Mouse (Mus musculus): ENCODE results near the gene Acd. TPM values are rescaled to one million over a fixed set of nuclear protein-coding genes. Genes with fewer than 3 reads are reported as not detected.
A peak's percentile ranks its signal among the peaks of the same experiment; 100 is the strongest.

The Acd gene
- polyA plus RNA-seq, 1 experiment from 2014 or later: 67.6 TPM

GRCm38 (mm10) chr8:105693648-105694047 is 7.3 kb downstream of the Acd start:
- ATAC-seq (ENCODE audit: low FRiP score, low TSS enrichment): peak; percentile 67
- Histone ChIP-seq H3K4me1 (ENCODE audit: insufficient read depth, low read length) (peaks cover 11% of the 10 kb centered on the region), H3K27me3 (ENCODE audit: insufficient read depth, low read length) (no peaks in the 10 kb centered on the region), H3K36me3 (ENCODE audit: insufficient read depth, low read length) (peaks cover 24% of the 10 kb centered on the region), H3K9me3 (ENCODE audit: low read length) (no peaks in the 10 kb centered on the region), H3K9ac (replicated peaks; ENCODE audit: low read length) (peak overlapping the region; percentile 58; the same call in 1 of the 2 replicates), H3K4me2 (replicated peaks; ENCODE audit: low read depth, low read length) (peak overlapping the region; percentile 99), H3K4me3 (ENCODE audit: low read length) (peak overlapping the region; percentile 50), H3K27ac (ENCODE audit: low read length) (no peak overlapping the region)
- WGBS: 3% methylated on average over 25 of the region's 30 CpGs

- Histone ChIP-seq H3K36me3 (ENCODE audit: insufficient read depth, low read length) (peaks cover 13% of the 10 kb centered on the region), H3K9me3 (ENCODE audit: low read length) (no peaks in the 10 kb centered on the region), H3K4me1 (ENCODE audit: insufficient read depth, low read length) (peaks cover 11% of the 10 kb centered on the region), H3K27ac (ENCODE audit: low read length) (no peak overlapping the region), H3K9ac (replicated peaks; ENCODE audit: low read length) (no peak overlapping the region), H3K4me3 (ENCODE audit: low read length) (no peak overlapping the region), H3K27me3 (ENCODE audit: insufficient read depth, low read length) (no peaks in the 10 kb centered on the region), H3K4me2 (replicated peaks; ENCODE audit: low read depth, low read length) (no peak overlapping the region)
- 95% methylated on average over 11 of the region's 11 CpGs for WGBS
- ATAC-seq (ENCODE audit: low FRiP score, low TSS enrichment): no peak
These were observed 8.3 kb downstream of the Acd start for GRCm38 (mm10) chr8:105692449-105693182.

GRCm38 (mm10) chr8:105690978-105691377 is 9.9 kb downstream of the Acd start:
- Histone ChIP-seq H3K36me3 (ENCODE audit: insufficient read depth, low read length) (peaks cover 4% of the 10 kb centered on the region; the same call in 1 of the 2 replicates), H3K4me1 (ENCODE audit: insufficient read depth, low read length) (peaks cover 12% of the 10 kb centered on the region), H3K9me3 (ENCODE audit: low read length) (no peaks in the 10 kb centered on the region), H3K4me2 (replicated peaks; ENCODE audit: low read depth, low read length) (no peak overlapping the region), H3K27ac (ENCODE audit: low read length) (no peak overlapping the region), H3K4me3 (ENCODE audit: low read length) (no peak overlapping the region), H3K9ac (replicated peaks; ENCODE audit: low read length) (no peak overlapping the region), H3K27me3 (ENCODE audit: insufficient read depth, low read length) (no peaks in the 10 kb centered on the region)
- ATAC-seq (ENCODE audit: low FRiP score, low TSS enrichment): no peak
- WGBS: 85% methylated on average over 14 of the region's 14 CpGs

GRCm38 (mm10) chr8:105689983-105690360 is 10.9 kb downstream of the Acd start:
- H3K9ac ChIP-seq (replicated peaks; ENCODE audit: low read length): no peak overlapping the region

GRCm38 (mm10) chr8:105689256-105689982 is 11.5 kb downstream of the Acd start:
- Histone ChIP-seq H3K4me1 (ENCODE audit: insufficient read depth, low read length) (peaks cover 19% of the 10 kb centered on the region), H3K4me3 (ENCODE audit: low read length) (no peak overlapping the region), H3K27ac (ENCODE audit: low read length) (no peak overlapping the region), H3K9me3 (ENCODE audit: low read length) (no peaks in the 10 kb centered on the region), H3K27me3 (ENCODE audit: insufficient read depth, low read length) (no peaks in the 10 kb centered on the region), H3K36me3 (ENCODE audit: insufficient read depth, low read length) (peaks cover 5% of the 10 kb centered on the region; the same call in 1 of the 2 replicates), H3K4me2 (replicated peaks; ENCODE audit: low read depth, low read length) (no peak overlapping the region), H3K9ac (replicated peaks; ENCODE audit: low read length) (no peak overlapping the region)
- no peak for ATAC-seq (ENCODE audit: low FRiP score, low TSS enrichment)
- WGBS: 62% methylated on average over 35 of the region's 35 CpGs

More at GRCm38 (mm10) chr8:105689983-105690360, 10.9 kb downstream of the Acd start:
- H3K4me2 ChIP-seq (replicated peaks; ENCODE audit: low read depth, low read length): no peak overlapping the region
- H3K4me3 ChIP-seq (ENCODE audit: low read length): no peak overlapping the region
- peaks cover 4% of the 10 kb centered on the region; the same call in 1 of the 2 replicates for H3K36me3 ChIP-seq (ENCODE audit: insufficient read depth, low read length)
- no peaks in the 10 kb centered on the region for H3K27me3 ChIP-seq (ENCODE audit: insufficient read depth, low read length)
- WGBS: 93% methylated on average over 9 of the region's 9 CpGs
- H3K9me3 ChIP-seq (ENCODE audit: low read length): no peaks in the 10 kb centered on the region
- no peak overlapping the region for H3K27ac ChIP-seq (ENCODE audit: low read length)
- peaks cover 21% of the 10 kb centered on the region for H3K4me1 ChIP-seq (ENCODE audit: insufficient read depth, low read length)
- ATAC-seq (ENCODE audit: low FRiP score, low TSS enrichment): no peak

- peaks cover 16% of the 10 kb centered on the region; the same call in 1 of the 2 replicates for H3K36me3 ChIP-seq (ENCODE audit: insufficient read depth, low read length)
- ATAC-seq (ENCODE audit: low FRiP score, low TSS enrichment): no peak
- no peak overlapping the region for H3K9ac ChIP-seq (replicated peaks; ENCODE audit: low read length)
- peaks cover 10% of the 10 kb centered on the region; the same call in 1 of the 2 replicates for H3K4me1 ChIP-seq (ENCODE audit: insufficient read depth, low read length)
- 73% methylated on average over 14 of the region's 14 CpGs for WGBS
- H3K4me2 ChIP-seq (replicated peaks; ENCODE audit: low read depth, low read length): no peak overlapping the region
- no peaks in the 10 kb centered on the region for H3K27me3 ChIP-seq (ENCODE audit: insufficient read depth, low read length)
- H3K27ac ChIP-seq (ENCODE audit: low read length): no peak overlapping the region
- H3K4me3 ChIP-seq (ENCODE audit: low read length): no peak overlapping the region
- no peaks in the 10 kb centered on the region for H3K9me3 ChIP-seq (ENCODE audit: low read length)
These were observed 12.6 kb downstream of the Acd start for GRCm38 (mm10) chr8:105688242-105688752.

- H3K27me3 ChIP-seq (ENCODE audit: insufficient read depth, low read length): no peaks in the 10 kb centered on the region
- peaks cover 10% of the 10 kb centered on the region; the same call in 1 of the 2 replicates for H3K4me1 ChIP-seq (ENCODE audit: insufficient read depth, low read length)
- peaks cover 18% of the 10 kb centered on the region for H3K36me3 ChIP-seq (ENCODE audit: insufficient read depth, low read length)
- no peak overlapping the region for H3K9ac ChIP-seq (replicated peaks; ENCODE audit: low read length)
- no peak overlapping the region for H3K4me2 ChIP-seq (replicated peaks; ENCODE audit: low read depth, low read length)
- no peak overlapping the region for H3K27ac ChIP-seq (ENCODE audit: low read length)
- no peak for ATAC-seq (ENCODE audit: low FRiP score, low TSS enrichment)
- 69% methylated on average over 8 of the region's 8 CpGs for WGBS
- H3K9me3 ChIP-seq (ENCODE audit: low read length): no peaks in the 10 kb centered on the region
- no peak overlapping the region for H3K4me3 ChIP-seq (ENCODE audit: low read length)
These were observed 13.4 kb downstream of the Acd start for GRCm38 (mm10) chr8:105687512-105687911.

- no peak overlapping the region for H3K4me2 ChIP-seq (replicated peaks; ENCODE audit: low read depth, low read length)
- peaks cover 24% of the 10 kb centered on the region for H3K36me3 ChIP-seq (ENCODE audit: insufficient read depth, low read length)
- no peak overlapping the region for H3K9ac ChIP-seq (replicated peaks; ENCODE audit: low read length)
- WGBS: 66% methylated on average over 6 of the region's 6 CpGs
- no peak for ATAC-seq (ENCODE audit: low FRiP score, low TSS enrichment)
- H3K27me3 ChIP-seq (ENCODE audit: insufficient read depth, low read length): no peaks in the 10 kb centered on the region
- no peak overlapping the region for H3K4me3 ChIP-seq (ENCODE audit: low read length)
- H3K27ac ChIP-seq (ENCODE audit: low read length): no peak overlapping the region
- no peaks in the 10 kb centered on the region for H3K9me3 ChIP-seq (ENCODE audit: low read length)
- H3K4me1 ChIP-seq (ENCODE audit: insufficient read depth, low read length): peaks cover 10% of the 10 kb centered on the region; the same call in 1 of the 2 replicates
These were observed 14.4 kb downstream of the Acd start for GRCm38 (mm10) chr8:105686551-105686950.

- Histone ChIP-seq H3K27me3 (ENCODE audit: insufficient read depth, low read length) (no peaks in the 10 kb centered on the region), H3K9ac (replicated peaks; ENCODE audit: low read length) (peak within 1 kb of the TSS; percentile 40; the same call in 1 of the 2 replicates), H3K36me3 (ENCODE audit: insufficient read depth, low read length) (peaks cover 29% of the 10 kb centered on the region), H3K27ac (ENCODE audit: low read length) (no peak within 1 kb of the TSS), H3K4me3 (ENCODE audit: low read length) (peak within 1 kb of the TSS; percentile 27), H3K9me3 (ENCODE audit: low read length) (no peaks in the 10 kb centered on the region), H3K4me1 (ENCODE audit: insufficient read depth, low read length) (peaks cover 10% of the 10 kb centered on the region; the same call in 1 of the 2 replicates), H3K4me2 (replicated peaks; ENCODE audit: low read depth, low read length) (peak within 1 kb of the TSS; percentile 52)
- WGBS: 2% methylated on average over 22 of the region's 26 CpGs
- peak; percentile 58 for ATAC-seq (ENCODE audit: low FRiP score, low TSS enrichment)
These were observed 15.1 kb downstream of the Acd start, which contains the start of gene Carmil2 for GRCm38 (mm10) chr8:105685796-105686308. TSS of gene Carmil2 (plus strand) at chr8:105686274.
